Mouse (Mus musculus): Measurements from ENCODE around the gene Pofut1. TPM values are rescaled to one million over a fixed set of nuclear protein-coding genes. Genes with fewer than 3 reads are reported as not detected.
A peak's percentile ranks its signal among the peaks of the same experiment; 100 is the strongest.
"Not testable (repeated sequence)": the region's sequence is repeated elsewhere in the genome, so short reads cannot be mapped to it uniquely, and the experiment has no call there.

Pofut1 gene
- polyA plus RNA-seq, 1 experiment from 2014 or later: 2.8 TPM

GRCm38 (mm10) chr2:153263053-153263452, 21.7 kb downstream of the Pofut1 start:
- H3K27me3 ChIP-seq (replicated peaks; ENCODE audit: insufficient read depth, low read length): no peaks in the 10 kb centered on the region
- H3K4me3 ChIP-seq (ENCODE audit: low read depth, low read length): no peak overlapping the region
- no peaks in the 10 kb centered on the region for H3K9me3 ChIP-seq (ENCODE audit: low read length)
- no peak overlapping the region for H3K27ac ChIP-seq (ENCODE audit: low read length)
- H3K9ac ChIP-seq (replicated peaks; ENCODE audit: low read depth): no peak overlapping the region
- no peak for TF ChIP-seq CTCF (IDR thresholded peaks at IDR 0.05)
- TF ChIP-seq EP300 (IDR thresholded peaks at IDR 0.05): no peak
- WGBS: 79% methylated on average over 7 of the region's 7 CpGs
- no peak overlapping the region for H3K4me2 ChIP-seq (replicated peaks; ENCODE audit: low read depth, low read length)
- peaks cover 6% of the 10 kb centered on the region; the same call in 1 of the 2 replicates for H3K36me3 ChIP-seq (ENCODE audit: insufficient read depth, low read length)
- no peak for ATAC-seq
- no peak for DNase-seq (ENCODE audit: low spot score)
- H3K4me1 ChIP-seq (ENCODE audit: insufficient read depth, low read depth, low read length): no peaks in the 10 kb centered on the region

DNA sequence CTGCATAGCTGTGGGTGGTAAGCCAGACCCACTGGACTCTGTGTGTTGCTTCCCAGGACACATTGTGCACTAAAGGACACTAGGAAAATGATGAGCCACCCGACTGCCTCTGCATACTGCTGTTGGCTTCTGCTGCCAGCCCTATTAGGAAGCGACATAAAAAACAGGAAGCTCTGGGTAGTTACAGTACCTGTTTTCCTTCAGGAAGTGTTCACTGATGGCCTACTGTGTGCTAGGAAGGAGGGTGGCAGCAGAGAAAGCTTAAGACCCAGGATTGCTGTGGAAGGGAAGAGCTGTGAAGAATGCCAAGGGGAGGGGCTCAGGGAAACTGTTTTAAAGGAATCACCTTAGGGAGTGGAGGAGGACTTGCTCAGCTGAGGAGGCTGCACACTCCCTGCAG, 26.0 kb downstream of the Pofut1 start:
- no peak overlapping the region for H3K27ac ChIP-seq (ENCODE audit: low read length)
- no peak for TF ChIP-seq EP300 (IDR thresholded peaks at IDR 0.05)
- TF ChIP-seq CTCF (IDR thresholded peaks at IDR 0.05): no peak
- ATAC-seq: no peak
- H3K36me3 ChIP-seq (ENCODE audit: insufficient read depth, low read length): peaks cover 6% of the 10 kb centered on the region; the same call in 1 of the 2 replicates
- no peaks in the 10 kb centered on the region for H3K27me3 ChIP-seq (replicated peaks; ENCODE audit: insufficient read depth, low read length)
- no peak for DNase-seq (ENCODE audit: low spot score)
- no peak overlapping the region for H3K4me3 ChIP-seq (ENCODE audit: low read depth, low read length)
- 73% methylated on average over 2 of the region's 2 CpGs for WGBS
- H3K9ac ChIP-seq (replicated peaks; ENCODE audit: low read depth): no peak overlapping the region
- no peaks in the 10 kb centered on the region for H3K9me3 ChIP-seq (ENCODE audit: low read length)
- H3K4me1 ChIP-seq (ENCODE audit: insufficient read depth, low read depth, low read length): no peaks in the 10 kb centered on the region
- no peak overlapping the region for H3K4me2 ChIP-seq (replicated peaks; ENCODE audit: low read depth, low read length)

DNA sequence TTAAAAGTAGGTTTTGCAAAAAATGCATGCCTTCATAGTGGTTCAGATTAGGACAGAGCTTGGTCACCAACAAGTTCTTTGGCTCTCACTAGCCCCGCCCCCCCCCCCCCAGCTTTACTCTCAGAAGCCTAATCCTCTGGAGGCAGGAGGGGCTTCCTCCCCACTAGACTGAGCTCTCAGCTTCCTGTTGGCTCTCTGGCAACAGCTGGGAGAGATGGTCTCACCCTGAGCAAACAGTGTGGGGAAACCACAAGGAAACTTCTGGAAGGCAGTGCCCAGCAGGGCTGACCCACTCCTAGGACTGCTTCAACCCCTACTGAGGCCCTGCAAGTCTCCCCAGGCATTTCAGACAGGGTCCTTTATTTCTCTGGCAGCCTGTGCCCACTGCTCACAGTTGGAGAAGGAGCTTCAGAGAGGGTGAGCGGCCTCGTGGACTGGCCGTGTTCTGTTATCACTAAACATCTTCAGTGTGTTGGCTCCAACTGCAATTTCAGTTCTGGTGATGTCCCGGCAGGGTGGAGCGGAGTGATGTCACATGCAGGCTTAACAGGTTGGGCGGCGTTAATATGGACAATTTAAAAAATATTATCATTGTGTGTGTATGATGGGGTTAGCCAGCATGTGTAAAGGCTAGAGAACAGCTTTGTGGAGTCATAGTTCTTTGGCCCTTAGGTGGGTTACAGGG, 29.0 kb downstream of the Pofut1 start:
- H3K4me2 ChIP-seq (replicated peaks; ENCODE audit: low read depth, low read length); H3K9ac ChIP-seq (replicated peaks; ENCODE audit: low read depth); DNase-seq (ENCODE audit: low spot score); H3K9me3 ChIP-seq (ENCODE audit: low read length); H3K4me1 ChIP-seq (ENCODE audit: insufficient read depth, low read depth, low read length); H3K27me3 ChIP-seq (replicated peaks; ENCODE audit: insufficient read depth, low read length); H3K36me3 ChIP-seq (ENCODE audit: insufficient read depth, low read length); H3K27ac ChIP-seq (ENCODE audit: low read length); H3K4me3 ChIP-seq (ENCODE audit: low read depth, low read length): not testable (repeated sequence)
- ATAC-seq: peak; percentile 83
- 48% methylated on average over 8 of the region's 8 CpGs for WGBS

GRCm38 (mm10) chr2:153274200-153274918, 33.0 kb downstream of the Pofut1 start:
- not testable (repeated sequence) for H3K27ac ChIP-seq (ENCODE audit: low read length); H3K27me3 ChIP-seq (replicated peaks; ENCODE audit: insufficient read depth, low read length); H3K36me3 ChIP-seq (ENCODE audit: insufficient read depth, low read length); H3K4me3 ChIP-seq (ENCODE audit: low read depth, low read length); H3K4me1 ChIP-seq (ENCODE audit: insufficient read depth, low read depth, low read length); H3K9ac ChIP-seq (replicated peaks; ENCODE audit: low read depth); DNase-seq (ENCODE audit: low spot score); H3K9me3 ChIP-seq (ENCODE audit: low read length); H3K4me2 ChIP-seq (replicated peaks; ENCODE audit: low read depth, low read length)
- ATAC-seq: peak; percentile 74
- 58% methylated on average over 6 of the region's 6 CpGs for WGBS

GRCm38 (mm10) chr2:153274919-153275247, 33.5 kb downstream of the Pofut1 start:
- no peaks in the 10 kb centered on the region for H3K27me3 ChIP-seq (replicated peaks; ENCODE audit: insufficient read depth, low read length)
- no peak for DNase-seq (ENCODE audit: low spot score)
- H3K9me3 ChIP-seq (ENCODE audit: low read length): no peaks in the 10 kb centered on the region
- H3K4me2 ChIP-seq (replicated peaks; ENCODE audit: low read depth, low read length): no peak overlapping the region
- H3K27ac ChIP-seq (ENCODE audit: low read length): no peak overlapping the region
- ATAC-seq: no peak
- H3K36me3 ChIP-seq (ENCODE audit: insufficient read depth, low read length): no peaks in the 10 kb centered on the region
- H3K9ac ChIP-seq (replicated peaks; ENCODE audit: low read depth): no peak overlapping the region
- TF ChIP-seq CTCF (IDR thresholded peaks at IDR 0.05): no peak
- TF ChIP-seq EP300 (IDR thresholded peaks at IDR 0.05): no peak
- H3K4me3 ChIP-seq (ENCODE audit: low read depth, low read length): no peak overlapping the region
- no peaks in the 10 kb centered on the region for H3K4me1 ChIP-seq (ENCODE audit: insufficient read depth, low read depth, low read length)
- 75% methylated on average over 6 of the region's 6 CpGs for WGBS

- ATAC-seq; DNase-seq (ENCODE audit: low spot score); H3K4me2 ChIP-seq (replicated peaks; ENCODE audit: low read depth, low read length); H3K27ac ChIP-seq (ENCODE audit: low read length); H3K36me3 ChIP-seq (ENCODE audit: insufficient read depth, low read length); H3K9ac ChIP-seq (replicated peaks; ENCODE audit: low read depth); H3K4me3 ChIP-seq (ENCODE audit: low read depth, low read length); H3K9me3 ChIP-seq (ENCODE audit: low read length); H3K4me1 ChIP-seq (ENCODE audit: insufficient read depth, low read depth, low read length); H3K27me3 ChIP-seq (replicated peaks; ENCODE audit: insufficient read depth, low read length): not testable (repeated sequence)
- 67% methylated on average over 3 of the region's 3 CpGs for WGBS
Measured at GRCm38 (mm10) chr2:153275577-153275976, 34.2 kb downstream of the Pofut1 start.

Measured in lung, postnatal 0 days (tissue).